Comparison of ENCODE assay signal across 15 mouse cellular contexts in the genomic region with DNA sequence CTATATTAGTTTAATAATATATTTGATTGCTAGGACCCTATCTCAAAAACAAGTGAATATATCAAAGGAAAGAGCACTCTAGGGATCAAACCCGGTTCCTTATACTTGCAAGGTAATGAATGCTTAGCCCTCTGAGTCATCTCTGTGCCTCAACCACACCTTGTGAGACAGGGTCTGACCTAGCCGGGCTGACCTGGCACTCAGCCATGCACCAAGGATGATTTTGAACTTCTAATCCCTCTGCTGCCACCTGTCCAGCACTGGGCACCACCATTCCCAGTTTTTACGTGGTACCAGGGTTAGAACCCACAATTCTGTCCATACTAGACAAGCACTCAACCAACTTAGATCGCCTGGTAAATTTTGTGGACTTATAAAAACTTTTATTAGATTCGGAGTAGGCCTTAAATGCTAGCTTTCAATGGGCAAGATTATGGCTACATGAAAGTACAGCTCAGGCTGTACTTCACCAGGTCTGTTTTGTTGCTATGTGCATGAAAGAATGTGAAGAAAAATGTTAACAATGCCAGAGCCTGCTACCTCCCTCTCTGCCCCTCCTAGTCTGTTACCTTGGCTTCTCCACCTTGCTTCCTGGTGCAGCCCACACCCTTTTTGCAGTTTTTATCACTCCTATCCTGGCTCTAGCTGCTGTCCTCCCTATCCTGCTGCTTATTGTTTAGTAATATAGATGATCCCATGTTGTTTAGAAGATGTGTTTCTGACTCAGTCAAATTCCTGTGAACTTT. TPM values are rescaled to one million over a fixed set of nuclear protein-coding genes. Genes with fewer than 3 reads are reported as not detected.
DNase-seq lines count a peak whose midpoint lies in the region; ATAC-seq and TF ChIP-seq lines count a peak whose summit lies in the region.
"Had no signal": no experiment of that assay in that cellular context is flagged by ENCODE, and none has a peak within 500 bp of the region (broad histone marks: within the 10 kb centered on the region; RNA-seq: fewer than 3 reads in every experiment).

No protein-coding gene starts in this region.

- no peak overlapping the region for H3K4me2 ChIP-seq in limb, embryonic 12.5 days
- H3K4me2 ChIP-seq in intestine, postnatal 0 days (replicated peaks; ENCODE audit: low read depth): no peak overlapping the region
- H3K4me2 ChIP-seq in forebrain, embryonic 12.5 days: no peak overlapping the region
- H3K4me2 ChIP-seq: forebrain, embryonic 13.5 days; limb, embryonic 13.5 days; midbrain, embryonic 12.5 days; neural tube, embryonic 12.5 days had no signal

- no peaks in the 10 kb centered on the region for H3K27me3 ChIP-seq in limb, embryonic 12.5 days
- no peaks in the 10 kb centered on the region for H3K27me3 ChIP-seq in limb, embryonic 10.5 days (ENCODE audit: low read depth, poor library complexity, severe bottlenecking)
- H3K27me3 ChIP-seq in intestine, postnatal 0 days (replicated peaks; ENCODE audit: control insufficient read depth, insufficient read depth, low read length): no peaks in the 10 kb centered on the region
- no peaks in the 10 kb centered on the region for H3K27me3 ChIP-seq in forebrain, embryonic 12.5 days
- H3K27me3 ChIP-seq: forebrain, embryonic 13.5 days; limb, embryonic 13.5 days; midbrain, embryonic 12.5 days; neural tube, embryonic 12.5 days had no signal

- WGBS in limb, embryonic 12.5 days: 64% methylated on average over 5 of the region's 5 CpGs
- 90% methylated on average over 5 of the region's 5 CpGs for WGBS in limb, embryonic 10.5 days
- 50% methylated on average over 5 of the region's 5 CpGs for WGBS in intestine, postnatal 0 days
- WGBS in forebrain, embryonic 12.5 days: 90% methylated on average over 5 of the region's 5 CpGs

- H3K4me3 ChIP-seq in limb, embryonic 12.5 days (replicated peaks): no peak overlapping the region
- no peak overlapping the region for H3K4me3 ChIP-seq in limb, embryonic 10.5 days
- H3K4me3 ChIP-seq in intestine, postnatal 0 days (ENCODE audit: low read depth, low read length): no peak overlapping the region
- H3K4me3 ChIP-seq in forebrain, embryonic 12.5 days (replicated peaks): no peak overlapping the region
- H3K4me3 ChIP-seq: forebrain, embryonic 13.5 days; limb, embryonic 13.5 days; midbrain, embryonic 12.5 days; neural tube, embryonic 12.5 days had no signal

- H3K9ac ChIP-seq in limb, embryonic 12.5 days (replicated peaks): no peak overlapping the region
- no peak overlapping the region for H3K9ac ChIP-seq in intestine, postnatal 0 days (ENCODE audit: low read depth, low read length)
- no peak overlapping the region for H3K9ac ChIP-seq in forebrain, embryonic 12.5 days
- H3K9ac ChIP-seq: forebrain, embryonic 13.5 days; limb, embryonic 13.5 days; midbrain, embryonic 12.5 days; neural tube, embryonic 12.5 days had no signal

- no peaks in the 10 kb centered on the region for H3K9me3 ChIP-seq in limb, embryonic 12.5 days
- no peaks in the 10 kb centered on the region for H3K9me3 ChIP-seq in limb, embryonic 10.5 days (replicated peaks)
- no peaks in the 10 kb centered on the region for H3K9me3 ChIP-seq in intestine, postnatal 0 days (ENCODE audit: control insufficient read depth)
- no peaks in the 10 kb centered on the region for H3K9me3 ChIP-seq in forebrain, embryonic 12.5 days
- H3K9me3 ChIP-seq: forebrain, embryonic 13.5 days; limb, embryonic 13.5 days; midbrain, embryonic 12.5 days; neural tube, embryonic 12.5 days had no signal

- H3K4me1 ChIP-seq in limb, embryonic 12.5 days (replicated peaks): peaks cover 21% of the 10 kb centered on the region
- no peaks in the 10 kb centered on the region for H3K4me1 ChIP-seq in limb, embryonic 10.5 days
- H3K4me1 ChIP-seq in intestine, postnatal 0 days (replicated peaks; ENCODE audit: control insufficient read depth, insufficient read depth, low read length): peaks cover 10% of the 10 kb centered on the region; the same call in 1 of the 2 replicates
- H3K4me1 ChIP-seq in forebrain, embryonic 12.5 days: peaks cover 9% of the 10 kb centered on the region
- H3K4me1 ChIP-seq: neural tube, embryonic 12.5 days had no signal

- peak overlapping the region; percentile 41; the same call in 1 of the 2 replicates for H3K27ac ChIP-seq in limb, embryonic 12.5 days
- H3K27ac ChIP-seq in limb, embryonic 10.5 days: no peak overlapping the region
- H3K27ac ChIP-seq in intestine, postnatal 0 days (ENCODE audit: low read depth, low read length): no peak overlapping the region
- H3K27ac ChIP-seq in forebrain, embryonic 12.5 days: no peak overlapping the region
- H3K27ac ChIP-seq: forebrain, embryonic 13.5 days; midbrain, embryonic 12.5 days; neural tube, embryonic 12.5 days had no signal

- no peaks in the 10 kb centered on the region for H3K36me3 ChIP-seq in limb, embryonic 12.5 days
- no peaks in the 10 kb centered on the region for H3K36me3 ChIP-seq in limb, embryonic 10.5 days
- no peaks in the 10 kb centered on the region for H3K36me3 ChIP-seq in intestine, postnatal 0 days (ENCODE audit: control insufficient read depth, insufficient read depth)
- H3K36me3 ChIP-seq in forebrain, embryonic 12.5 days (replicated peaks): no peaks in the 10 kb centered on the region
- H3K36me3 ChIP-seq: limb, embryonic 13.5 days; midbrain, embryonic 12.5 days; neural tube, embryonic 12.5 days had no signal

- no peak; the same call in 1 of the 2 replicates for ATAC-seq in limb, embryonic 12.5 days (ENCODE audit: insufficient number of reproducible peaks, insufficient read depth, low FRiP score, low TSS enrichment, low read depth)
- ATAC-seq in intestine, postnatal 0 days: peak; percentile 63
- ATAC-seq in forebrain, embryonic 12.5 days (ENCODE audit: low FRiP score): no peak
- ATAC-seq: forebrain, embryonic 13.5 days had no signal

- no peak for TF ChIP-seq CTCF in intestine, postnatal 0 days (IDR thresholded peaks at IDR 0.05; ENCODE audit: low read depth)

- DNase-seq in limb, embryonic 10.5 days (ENCODE audit: low spot score): no peak
- peak; percentile 58 for DNase-seq in ZHBTc4 (ENCODE audit: low read depth, low spot score)
- peak; percentile 56 for DNase-seq in lung, postnatal 25 days (ENCODE audit: low spot score)
- DNase-seq in cerebellum, adult 11-12 months: no peak
- DNase-seq: adrenal gland, postnatal 36 days; layer of hippocampus, adult 9-11 months; retina, postnatal 1 day; thymus, postnatal 36 days had no signal

RNA-seq across cellular contexts. Expression of a gene that starts 41.7 kb away (rescaled TPM):
- polyA plus RNA-seq in limb, embryonic 12.5 days (2016; fragmentation: Nextera tagmentation; extraction: Ambion mirVana): 107 TPM in 2 replicates
- 93.6 and 105 TPM in 2 replicates for polyA plus RNA-seq in limb, embryonic 10.5 days (2016; fragmentation: Nextera tagmentation; extraction: Ambion mirVana)
- polyA plus RNA-seq in intestine, postnatal 0 days (2015; fragmentation: Nextera tagmentation; extraction: Ambion mirVana): 79.8 and 85.6 TPM in 2 replicates
- 85.0 and 89.3 TPM in 2 replicates for polyA plus RNA-seq in forebrain, embryonic 12.5 days (2016; fragmentation: Nextera tagmentation; extraction: Ambion mirVana)

Comparison
In these comparisons a context has a peak if more than half of its experiments do, and no peak if none do; other contexts are left out.
1. DNase-seq: peak in ZHBTc4 (single experiment) and lung, postnatal 25 days (single experiment); none in limb, embryonic 10.5 days (single experiment) and cerebellum, adult 11-12 months (single experiment).